Mouse (Mus musculus) forebrain, embryonic 12.5 days (tissue): ENCODE measurements around the gene Pvr. TPM values are rescaled to one million over a fixed set of nuclear protein-coding genes. Genes with fewer than 3 reads are reported as not detected.

Experiments used
- ATAC-seq: fragments of 200-750 bp; cut with Nextera tagmentation; 2 replicates; pipeline ENCODE4 v1.8.0; 2017; ENCODE audit warnings: moderate TSS enrichment; ENCODE audit not compliant: low FRiP score
- H3K27ac ChIP-seq: fragments of 300-500 bp; sonication (generic); 2 replicates; pipeline ENCODE4 v1.5.1; 2016; ENCODE audit warnings: mild to moderate bottlenecking
- H3K27me3 ChIP-seq: fragments of 300-500 bp; sonication (generic); 2 replicates; pipeline ENCODE4 v1.6.1; 2016; ENCODE audit warnings: mild to moderate bottlenecking
- H3K36me3 ChIP-seq: fragments of 300-500 bp; sonication (generic); replicated peaks from 2 replicates; pipeline ENCODE4 v1.6.1; 2016; ENCODE audit warnings: mild to moderate bottlenecking
- H3K4me1 ChIP-seq: fragments of 300-500 bp; sonication (generic); 2 replicates; pipeline ENCODE4 v1.6.1; 2016
- H3K4me2 ChIP-seq: fragments of 300-500 bp; sonication (generic); 2 replicates; pipeline ENCODE4 v1.6.1; 2016; ENCODE audit warnings: mild to moderate bottlenecking, moderate library complexity
- H3K4me3 ChIP-seq: fragments of 300-500 bp; sonication (generic); replicated peaks from 2 replicates; pipeline ENCODE4 v1.5.1; 2016; ENCODE audit warnings: mild to moderate bottlenecking
- H3K9ac ChIP-seq: fragments of 300-500 bp; sonication (generic); 2 replicates; pipeline ENCODE4 v1.6.1; 2016; ENCODE audit warnings: mild to moderate bottlenecking
- H3K9me3 ChIP-seq: fragments of 300-500 bp; sonication (generic); 2 replicates; pipeline ENCODE4 v1.6.1; 2016
- WGBS: fragments of 180-500 bp; shearing (Covaris S2); methylation state at CpG from one replicate; pipeline ENCODE4 v1.1.7; 2016; 5-methylcytosine and 5-hydroxymethylcytosine counted together
- polyA plus RNA-seq: library from polyadenylated mRNA; unstranded; fragments of >200 nt; fragmentation: Nextera tagmentation; extraction: Ambion mirVana; gene quantifications from 2 replicates; pipeline ENCODE4 v1.2.1, GENCODE M21; 2016

The Pvr gene
- polyA plus RNA-seq, 1 experiment from 2014 or later, result 4.3 TPM

- Histone ChIP-seq H3K27me3 (no peaks in the 10 kb centered on the region), H3K9ac (no peak within 1 kb of the TSS), H3K36me3 (no peaks in the 10 kb centered on the region), H3K4me3 (no peak within 1 kb of the TSS), H3K9me3 (0 out of 2 replicates have a peak, but pooled peaks cover 10% of the 10 kb centered on the region), H3K4me2 (no peak within 1 kb of the TSS), H3K27ac (no peak within 1 kb of the TSS), H3K4me1 (no peaks in the 10 kb centered on the region)
- 74% methylated on average over 7 of the region's 7 CpGs for WGBS
- no peak for ATAC-seq
Observed at GRCm38 (mm10) chr7:19887849-19888248, 33.1 kb downstream of the Pvr start, which contains the start of gene Ceacam19. Gene Ceacam19 (minus strand): TSS chr7:19887965.

- ATAC-seq, result no peak
- H3K27ac ChIP-seq, result no peak overlapping the region
- H3K4me3 ChIP-seq, result no peak overlapping the region
- H3K4me1 ChIP-seq, result no peaks in the 10 kb centered on the region
- H3K9me3 ChIP-seq, result 0 out of 2 replicates have a peak, but pooled peaks cover 8% of the 10 kb centered on the region
- WGBS, result 81% methylated on average over 8 of the region's 8 CpGs
- H3K36me3 ChIP-seq, result no peaks in the 10 kb centered on the region
- H3K4me2 ChIP-seq, result no peak overlapping the region
- no peaks in the 10 kb centered on the region for H3K27me3 ChIP-seq
- H3K9ac ChIP-seq, result no peak overlapping the region
Observed at GRCm38 (mm10) chr7:19880754-19881153, 40.2 kb downstream of the Pvr start.

GRCm38 (mm10) chr7:19876781-19877425, 44.1 kb downstream of the Pvr start:
- H3K36me3 ChIP-seq, result no peaks in the 10 kb centered on the region
- no peaks in the 10 kb centered on the region for H3K9me3 ChIP-seq
- no peak overlapping the region for H3K27ac ChIP-seq
- H3K9ac ChIP-seq, result no peak overlapping the region
- 67% methylated on average over 14 of the region's 14 CpGs for WGBS
- no peaks in the 10 kb centered on the region for H3K4me1 ChIP-seq
- no peak overlapping the region for H3K4me2 ChIP-seq
- no peaks in the 10 kb centered on the region for H3K27me3 ChIP-seq
- H3K4me3 ChIP-seq, result no peak overlapping the region
- ATAC-seq, result 0 out of 2 replicates have a peak, but pooled peaks have one; percentile 27

GRCm38 (mm10) chr7:19875948-19876682, 44.8 kb downstream of the Pvr start:
- Histone ChIP-seq H3K27ac (no peak overlapping the region), H3K4me3 (no peak overlapping the region), H3K4me2 (no peak overlapping the region), H3K4me1 (no peaks in the 10 kb centered on the region), H3K27me3 (no peaks in the 10 kb centered on the region), H3K9ac (no peak overlapping the region), H3K36me3 (no peaks in the 10 kb centered on the region), H3K9me3 (no peaks in the 10 kb centered on the region)
- WGBS, result 51% methylated on average over 13 of the region's 13 CpGs
- peak; percentile 49; the same call in 1 of the 2 replicates for ATAC-seq

GRCm38 (mm10) chr7:19871943-19872601, 48.9 kb downstream of the Pvr start:
- H3K9me3 ChIP-seq, result no peaks in the 10 kb centered on the region
- WGBS, result 48% methylated on average over 5 of the region's 5 CpGs
- H3K27me3 ChIP-seq, result no peaks in the 10 kb centered on the region
- H3K27ac ChIP-seq, result no peak overlapping the region
- H3K4me1 ChIP-seq, result no peaks in the 10 kb centered on the region
- no peak overlapping the region for H3K4me2 ChIP-seq
- ATAC-seq, result no peak
- no peaks in the 10 kb centered on the region for H3K36me3 ChIP-seq
- no peak overlapping the region for H3K9ac ChIP-seq
- no peak overlapping the region for H3K4me3 ChIP-seq

- WGBS, result 77% methylated on average over 10 of the region's 10 CpGs
- Histone ChIP-seq H3K27me3 (no peaks in the 10 kb centered on the region), H3K4me1 (no peaks in the 10 kb centered on the region), H3K9me3 (no peaks in the 10 kb centered on the region), H3K27ac (no peak overlapping the region), H3K4me2 (no peak overlapping the region), H3K36me3 (no peaks in the 10 kb centered on the region), H3K4me3 (no peak overlapping the region), H3K9ac (no peak overlapping the region)
- ATAC-seq, result no peak
Observed at GRCm38 (mm10) chr7:19871137-19871621, 49.8 kb downstream of the Pvr start.

GRCm38 (mm10) chr7:19867751-19868399, 53.1 kb downstream of the Pvr start:
- no peak overlapping the region for H3K4me2 ChIP-seq
- H3K9me3 ChIP-seq, result no peaks in the 10 kb centered on the region
- no peak overlapping the region for H3K27ac ChIP-seq
- no peak overlapping the region for H3K9ac ChIP-seq
- H3K27me3 ChIP-seq, result no peaks in the 10 kb centered on the region
- H3K36me3 ChIP-seq, result no peaks in the 10 kb centered on the region
- WGBS, result 88% methylated on average over 16 of the region's 16 CpGs
- no peak for ATAC-seq
- no peaks in the 10 kb centered on the region for H3K4me1 ChIP-seq
- H3K4me3 ChIP-seq, result no peak overlapping the region

- WGBS, result 92% methylated on average over 6 of the region's 6 CpGs
- Histone ChIP-seq H3K36me3 (no peaks in the 10 kb centered on the region), H3K4me1 (no peaks in the 10 kb centered on the region), H3K27me3 (no peaks in the 10 kb centered on the region), H3K4me3 (no peak overlapping the region), H3K9me3 (no peaks in the 10 kb centered on the region), H3K4me2 (no peak overlapping the region), H3K27ac (no peak overlapping the region), H3K9ac (no peak overlapping the region)
- no peak for ATAC-seq
Observed at GRCm38 (mm10) chr7:19866490-19866889, 54.5 kb downstream of the Pvr start.

GRCm38 (mm10) chr7:19865246-19866036, 55.5 kb downstream of the Pvr start:
- H3K4me3 ChIP-seq, result no peak overlapping the region
- WGBS, result 80% methylated on average over 8 of the region's 8 CpGs
- no peaks in the 10 kb centered on the region for H3K27me3 ChIP-seq
- no peaks in the 10 kb centered on the region for H3K36me3 ChIP-seq
- ATAC-seq, result no peak
- no peak overlapping the region for H3K4me2 ChIP-seq
- H3K9me3 ChIP-seq, result no peaks in the 10 kb centered on the region
- H3K27ac ChIP-seq, result no peak overlapping the region
- no peak overlapping the region for H3K9ac ChIP-seq
- H3K4me1 ChIP-seq, result no peaks in the 10 kb centered on the region

GRCm38 (mm10) chr7:19864241-19864640, 56.7 kb downstream of the Pvr start:
- Histone ChIP-seq H3K36me3 (no peaks in the 10 kb centered on the region), H3K4me3 (no peak overlapping the region), H3K4me1 (no peaks in the 10 kb centered on the region), H3K27ac (no peak overlapping the region), H3K9ac (no peak overlapping the region), H3K4me2 (no peak overlapping the region), H3K9me3 (no peaks in the 10 kb centered on the region), H3K27me3 (no peaks in the 10 kb centered on the region)
- ATAC-seq, result no peak
- 33% methylated on average over 2 of the region's 2 CpGs for WGBS

GRCm38 (mm10) chr7:19861199-19861598, 59.8 kb downstream of the Pvr start, which contains the start of gene Ceacam16:
Gene Ceacam16 (minus strand): TSS chr7:19861299.
- ATAC-seq, result no peak
- Histone ChIP-seq H3K9me3 (no peaks in the 10 kb centered on the region), H3K27ac (no peak within 1 kb of the TSS), H3K4me1 (no peaks in the 10 kb centered on the region), H3K27me3 (peaks cover 7% of the 10 kb centered on the region; the same call in 1 of the 2 replicates), H3K4me3 (no peak within 1 kb of the TSS), H3K4me2 (no peak within 1 kb of the TSS), H3K36me3 (no peaks in the 10 kb centered on the region), H3K9ac (no peak within 1 kb of the TSS)
- 82% methylated on average over 9 of the region's 9 CpGs for WGBS
